Mouse (Mus musculus) G1E (cell line): ENCODE measurements around the gene Capn11.

Experiments
- CTCF ChIP-seq: IDR thresholded peaks from 2 replicates; pipeline ENCODE4 v1.5.1; 2012; ENCODE audit warnings: low read depth, low read length, inconsistent platforms, mixed read lengths
- POLR2AphosphoS5 ChIP-seq: IDR thresholded peaks from 2 replicates; pipeline ENCODE4 v1.6.1; 2012; ENCODE audit warnings: low read depth, low read length, inconsistent platforms; ENCODE audit not compliant: insufficient replicate concordance
- TAL1 ChIP-seq: conservative IDR thresholded peaks from 2 replicates; pipeline ENCODE4 v1.6.1; 2012; ENCODE audit warnings: low read depth, low read length, inconsistent platforms, mixed read lengths

DNA sequence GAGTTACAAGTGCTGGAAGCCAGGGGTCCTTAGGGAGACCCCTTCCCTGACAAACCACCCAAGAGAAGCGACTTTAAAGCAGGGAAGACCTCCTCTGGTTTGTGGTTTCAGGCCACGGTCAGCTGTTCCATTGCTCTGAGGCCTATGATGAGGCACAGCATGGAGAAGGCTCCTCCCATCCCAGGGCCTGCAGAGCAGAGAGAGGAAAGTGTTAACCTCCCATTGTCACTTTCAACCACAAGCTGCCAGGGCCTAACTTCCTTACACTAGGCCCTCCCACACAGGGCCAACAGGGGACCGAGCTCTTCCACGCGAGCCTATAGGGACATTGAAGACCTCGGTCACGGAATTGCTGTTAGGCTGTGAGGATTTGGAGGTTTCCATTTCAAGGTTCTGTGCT is 44.1 kb upstream of the Capn11 start:
- TF ChIP-seq CTCF (no peak), POLR2AphosphoS5 (no peak), TAL1 (no peak)
